Comparison of ENCODE assay signal across 9 mouse cellular contexts in genomic region chr13:98944620-98945081, GRCm38 (mm10). TPM values are rescaled to one million over a fixed set of nuclear protein-coding genes. Genes with fewer than 3 reads are reported as not detected.
DNase-seq lines count a peak whose midpoint lies in the region; ATAC-seq and TF ChIP-seq lines count a peak whose summit lies in the region.
"Had no signal": no experiment of that assay in that cellular context is flagged by ENCODE, and none has a peak within 500 bp of the region (broad histone marks: within the 10 kb centered on the region; RNA-seq: fewer than 3 reads in every experiment).

No protein-coding gene starts in this region.

- H3K36me3 ChIP-seq in CH12.LX (replicated peaks in 1 of 2; ENCODE audit: control insufficient read depth in 1 of 2, insufficient read depth in 1 of 2, low read length in 1 of 2): no peaks in the 10 kb centered on the region
- H3K36me3 ChIP-seq in lung, embryonic 16.5 days (ENCODE audit: control insufficient read depth, insufficient read depth, low read length): no peaks in the 10 kb centered on the region
- H3K36me3 ChIP-seq: limb, embryonic 15.5 days had no signal

- 30% methylated on average over 7 of the region's 7 CpGs for WGBS in lung, embryonic 16.5 days

- peak; percentile 42; the same call in 1 of the 2 replicates for TF ChIP-seq POLR2A in CH12.LX (IDR thresholded peaks at IDR 0.05; ENCODE audit: low read depth, low read length)

- TF ChIP-seq CTCF in CH12.LX (conservative IDR thresholded peaks at IDR 0.05 in 1 of 2, IDR thresholded peaks at IDR 0.05 in 1 of 2; ENCODE audit: low read depth in 2 of 2, low read length in 2 of 2): no peak

- TF ChIP-seq RAD21 in CH12.LX (IDR thresholded peaks at IDR 0.05; ENCODE audit: low read depth, low read length): no peak

- 0 out of 2 replicates have a peak, but pooled peaks have one; percentile 8 for TF ChIP-seq EP300 in CH12.LX (IDR thresholded peaks at IDR 0.05; ENCODE audit: low read length)

- peak overlapping the region; percentile 54 to 66 (median 58) for H3K4me3 ChIP-seq in CH12.LX (replicated peaks in 1 of 3; ENCODE audit: low read depth in 2 of 3, low read length in 2 of 3, poor library complexity in 1 of 3)
- H3K4me3 ChIP-seq in lung, embryonic 16.5 days (ENCODE audit: low read length): peak overlapping the region; percentile 22; the same call in 1 of the 2 replicates
- H3K4me3 ChIP-seq: limb, embryonic 15.5 days had no signal

- DNase-seq in 3134 (ENCODE audit: extremely low read depth, insufficient read length, low spot score): peak; percentile 21
- DNase-seq in CH12.LX (ENCODE audit: extremely low read depth): peak; percentile 84
- DNase-seq in thymus, postnatal 0 days (ENCODE audit: low spot score): peak; percentile 61
- no peak for DNase-seq in left cerebral cortex, adult 9 months (ENCODE audit: low spot score in 2 of 2)
- DNase-seq in cerebellum, adult 8-10 months: no peak
- DNase-seq in cerebellum, adult 9-10 months: no peak

- dilution Hi-C loops in CH12.LX (cut with MboI; ENCODE audit: extremely low pct_ligation_motif_present, extremely low pct_unique_long_range_greater_than_20kb, low sequenced_read_pairs): no loop called here

- in situ Hi-C loops in CH12.LX (cut with MboI; ENCODE audit: low pct_ligation_motif_present, low pct_unique_long_range_greater_than_20kb, low sequenced_read_pairs): no loop called here

- no peaks in the 10 kb centered on the region for H3K27me3 ChIP-seq in CH12.LX (replicated peaks)
- H3K27me3 ChIP-seq in lung, embryonic 16.5 days (ENCODE audit: control insufficient read depth, insufficient read depth, low read depth, low read length): no peaks in the 10 kb centered on the region
- H3K27me3 ChIP-seq: limb, embryonic 15.5 days had no signal

- peak overlapping the region; percentile 86 for H3K27ac ChIP-seq in CH12.LX (ENCODE audit: insufficient read depth, low read depth)
- H3K27ac ChIP-seq in lung, embryonic 16.5 days (ENCODE audit: low read length): 0 out of 2 replicates have a peak overlapping the region, but pooled peaks have one; percentile 21
- H3K27ac ChIP-seq: limb, embryonic 15.5 days had no signal

- peak overlapping the region; percentile 96 for H3K4me2 ChIP-seq in CH12.LX (ENCODE audit: insufficient read depth, low read depth, poor library complexity, severe bottlenecking)
- 0 out of 2 replicates have a peak overlapping the region, but pooled peaks have one; percentile 12 for H3K4me2 ChIP-seq in lung, embryonic 16.5 days (ENCODE audit: low read depth, low read length)
- H3K4me2 ChIP-seq: limb, embryonic 15.5 days had no signal

- peak overlapping the region; percentile 73 for H3K9ac ChIP-seq in CH12.LX (ENCODE audit: insufficient read depth, low read depth)
- H3K9ac ChIP-seq in lung, embryonic 16.5 days (ENCODE audit: low read length): no peak overlapping the region
- H3K9ac ChIP-seq: limb, embryonic 15.5 days had no signal

- ATAC-seq in inflammation-experienced regulatory T-cells, adult 6 months: peak; percentile 94
- no peak for ATAC-seq in lung, embryonic 16.5 days (ENCODE audit: low read depth)

- H3K9me3 ChIP-seq in CH12.LX (replicated peaks; ENCODE audit: low read length): no peaks in the 10 kb centered on the region
- H3K9me3 ChIP-seq in lung, embryonic 16.5 days (ENCODE audit: control insufficient read depth, low read length): no peaks in the 10 kb centered on the region
- H3K9me3 ChIP-seq: limb, embryonic 15.5 days had no signal

- H3K79me2 ChIP-seq in CH12.LX (replicated peaks; ENCODE audit: control insufficient read depth, extremely low read depth, insufficient read depth, poor library complexity, severe bottlenecking): no peaks in the 10 kb centered on the region

- peaks cover 2 to 32% of the 10 kb centered on the region in 2 experiments for H3K4me1 ChIP-seq in CH12.LX (ENCODE audit: control insufficient read depth in 1 of 2, insufficient read depth in 2 of 2)
- peaks cover 3% of the 10 kb centered on the region; the same call in 1 of the 2 replicates for H3K4me1 ChIP-seq in lung, embryonic 16.5 days (replicated peaks; ENCODE audit: control insufficient read depth, insufficient read depth, low read length)

TF ChIP-seq in CH12.LX, 34 proteins besides CTCF, POLR2A, EP300 and RAD21:
- TF ChIP-seq JUND (conservative IDR thresholded peaks at IDR 0.05; ENCODE audit: low read depth, low read length) (no peak; the same call in 1 of the 2 replicates), HCFC1 (IDR thresholded peaks at IDR 0.05; ENCODE audit: low read depth, low read length) (peak; percentile 76), E2F4 (IDR thresholded peaks at IDR 0.05; ENCODE audit: insufficient replicate concordance, low read depth, low read length) (no peak), MXI1 (IDR thresholded peaks at IDR 0.05; ENCODE audit: low read depth, low read length) (no peak; the same call in 1 of the 2 replicates), ZC3H11A (IDR thresholded peaks at IDR 0.05; ENCODE audit: low read depth, low read length) (no peak), TCF12 (IDR thresholded peaks at IDR 0.05; ENCODE audit: low read depth, low read length) (peak; percentile 50; the same call in 1 of the 2 replicates), IRF4 (IDR thresholded peaks at IDR 0.05; ENCODE audit: low read depth, low read length) (peak; percentile 74), CHD1 (IDR thresholded peaks at IDR 0.05; ENCODE audit: low read depth, low read length) (no peak), USF2 (conservative IDR thresholded peaks at IDR 0.05; ENCODE audit: low read depth, low read length) (no peak), NRF1 (IDR thresholded peaks at IDR 0.05; ENCODE audit: low read depth, low read length) (no peak), USF1 (IDR thresholded peaks at IDR 0.05; ENCODE audit: low read depth, low read length) (no peak), KAT2A (IDR thresholded peaks at IDR 0.05; ENCODE audit: insufficient replicate concordance, low read length) (0 out of 2 replicates have a peak, but pooled peaks have one; percentile 34), MAFK (IDR thresholded peaks at IDR 0.05; ENCODE audit: insufficient replicate concordance, low read length) (no peak), ZNF384 (IDR thresholded peaks at IDR 0.05; ENCODE audit: low read depth, low read length) (no peak), NELFE (IDR thresholded peaks at IDR 0.05; ENCODE audit: low read depth, low read length) (peak; percentile 74; the same call in 1 of the 2 replicates), RCOR1 (conservative IDR thresholded peaks at IDR 0.05; ENCODE audit: low read depth, low read length) (no peak), SMC3 (IDR thresholded peaks at IDR 0.05; ENCODE audit: low read depth, low read length) (no peak), POLR2AphosphoS2 (IDR thresholded peaks at IDR 0.05; ENCODE audit: low read depth, low read length) (no peak), SIN3A (IDR thresholded peaks at IDR 0.05; ENCODE audit: low read length) (peak; percentile 90), UBTF (IDR thresholded peaks at IDR 0.05; ENCODE audit: low read depth, low read length) (no peak), ETS1 (conservative IDR thresholded peaks at IDR 0.05; ENCODE audit: low read depth, low read length) (peak; percentile 66), ZKSCAN1 (IDR thresholded peaks at IDR 0.05; ENCODE audit: borderline replicate concordance, low read depth, low read length) (no peak), MEF2A (IDR thresholded peaks at IDR 0.05; ENCODE audit: borderline replicate concordance, low read depth, low read length) (peak; percentile 52; the same call in 1 of the 2 replicates), PAX5 (IDR thresholded peaks at IDR 0.05; ENCODE audit: low read length) (no peak), TBP (conservative IDR thresholded peaks at IDR 0.05; ENCODE audit: low read depth, low read length) (0 out of 2 replicates have a peak, but pooled peaks have one; percentile 26), GABPA (IDR thresholded peaks at IDR 0.05; ENCODE audit: insufficient replicate concordance, low read depth, low read length) (no peak), ZMIZ1 (IDR thresholded peaks at IDR 0.05; ENCODE audit: low read depth, low read length) (0 out of 2 replicates have a peak, but pooled peaks have one; percentile 18), BHLHE40 (IDR thresholded peaks at IDR 0.05; ENCODE audit: low read depth, low read length) (no peak), CHD2 (IDR thresholded peaks at IDR 0.05; ENCODE audit: low read length) (peak; percentile 89), MAX (IDR thresholded peaks at IDR 0.05; ENCODE audit: low read length) (peak; percentile 16; the same call in 1 of the 2 replicates), MYC (IDR thresholded peaks at IDR 0.05; ENCODE audit: low read depth, low read length) (0 out of 2 replicates have a peak, but pooled peaks have one; percentile 67), ELF1 (IDR thresholded peaks at IDR 0.05; ENCODE audit: low read depth, low read length) (peak; percentile 69), MAZ (IDR thresholded peaks at IDR 0.05; ENCODE audit: low read depth, low read length) (0 out of 2 replicates have a peak, but pooled peaks have one; percentile 17), JUN (IDR thresholded peaks at IDR 0.05; ENCODE audit: insufficient read depth, low read depth, low read length) (no peak)

RNA-seq across cellular contexts. Expression of gene Tnpo1, which starts 18.5 kb away (rescaled TPM):
- total RNA-seq in CH12.LX (2012; rRNA removed): 93.6 and 111 TPM in 2 replicates
- total RNA-seq in CH12.LX (2014; rRNA removed): 95.9 and 104 TPM in 2 replicates
- 90.7 and 105 TPM in 2 replicates for polyA plus RNA-seq in CH12.LX (2012; ENCODE audit: insufficient read length, low read depth)
- 10 to 100 TPM; 24.5 to 35.9 (median 35.5) TPM for polyA plus RNA-seq in inflammation-experienced regulatory T-cells, adult 6 months (2017; shearing (Covaris generic))
- polyA plus RNA-seq in lung, embryonic 16.5 days (2015; fragmentation: Nextera tagmentation; extraction: Ambion mirVana): 48.1 and 51.0 TPM in 2 replicates
- polyA plus RNA-seq in thymus, postnatal 0 days (2015; fragmentation: Nextera tagmentation; extraction: Ambion mirVana): 33.8 and 37.8 TPM in 2 replicates

RNA-seq across cellular contexts. Expression of gene 1700024P04Rik, which starts 39.7 kb away (rescaled TPM):
- total RNA-seq in CH12.LX (2012; rRNA removed): not detected in 2 replicates
- total RNA-seq in CH12.LX (2014; rRNA removed): not detected in 2 replicates
- polyA plus RNA-seq in CH12.LX (2012; ENCODE audit: insufficient read length, low read depth): not detected in 2 replicates
- not detected for polyA plus RNA-seq in inflammation-experienced regulatory T-cells, adult 6 months (2017; shearing (Covaris generic))
- not detected in 2 replicates for polyA plus RNA-seq in lung, embryonic 16.5 days (2015; fragmentation: Nextera tagmentation; extraction: Ambion mirVana)
- polyA plus RNA-seq in thymus, postnatal 0 days (2015; fragmentation: Nextera tagmentation; extraction: Ambion mirVana): not detected in 2 replicates
- polyA plus RNA-seq: limb, embryonic 15.5 days had no signal

Comparison
In these comparisons a context has a peak if more than half of its experiments do, and no peak if none do; other contexts are left out.
1. DNase-seq: peak in 3134 (single experiment), CH12.LX (single experiment) and thymus, postnatal 0 days (single experiment); none in left cerebral cortex, adult 9 months (0 of 2), cerebellum, adult 8-10 months (single experiment) and cerebellum, adult 9-10 months (single experiment).